Mouse (Mus musculus) spleen, adult 2 months (tissue): ENCODE measurements around the gene Casp3.

ENCODE experiments used
- CTCF ChIP-seq: fragments of 200-500 bp; IDR thresholded peaks from 2 replicates; pipeline ENCODE4 v1.5.1; 2011; ENCODE audit warnings: mild to moderate bottlenecking, inconsistent platforms; ENCODE audit not compliant: insufficient read depth, insufficient read length, insufficient replicate concordance; ENCODE audit errors: extremely low read depth
- POLR2A ChIP-seq: fragments of 200-500 bp; IDR thresholded peaks from 2 replicates; pipeline ENCODE4 v1.6.1; 2011; ENCODE audit warnings: low read depth, low read length, inconsistent platforms

GRCm38 (mm10) chr8:46596530-46596929, 20.6 kb upstream of the Casp3 start:
- TF ChIP-seq POLR2A (no peak), CTCF (no peak)
